Mouse (Mus musculus) retina, postnatal 1 day (tissue): ENCODE measurements around the gene Tbl2.
A peak's percentile ranks its signal among the peaks of the same experiment; 100 is the strongest.

Source experiments
- DNase-seq: peaks from one replicate; pipeline ENCODE4 v3.0.0-alpha.2; 2012

The Tbl2 gene

DNA sequence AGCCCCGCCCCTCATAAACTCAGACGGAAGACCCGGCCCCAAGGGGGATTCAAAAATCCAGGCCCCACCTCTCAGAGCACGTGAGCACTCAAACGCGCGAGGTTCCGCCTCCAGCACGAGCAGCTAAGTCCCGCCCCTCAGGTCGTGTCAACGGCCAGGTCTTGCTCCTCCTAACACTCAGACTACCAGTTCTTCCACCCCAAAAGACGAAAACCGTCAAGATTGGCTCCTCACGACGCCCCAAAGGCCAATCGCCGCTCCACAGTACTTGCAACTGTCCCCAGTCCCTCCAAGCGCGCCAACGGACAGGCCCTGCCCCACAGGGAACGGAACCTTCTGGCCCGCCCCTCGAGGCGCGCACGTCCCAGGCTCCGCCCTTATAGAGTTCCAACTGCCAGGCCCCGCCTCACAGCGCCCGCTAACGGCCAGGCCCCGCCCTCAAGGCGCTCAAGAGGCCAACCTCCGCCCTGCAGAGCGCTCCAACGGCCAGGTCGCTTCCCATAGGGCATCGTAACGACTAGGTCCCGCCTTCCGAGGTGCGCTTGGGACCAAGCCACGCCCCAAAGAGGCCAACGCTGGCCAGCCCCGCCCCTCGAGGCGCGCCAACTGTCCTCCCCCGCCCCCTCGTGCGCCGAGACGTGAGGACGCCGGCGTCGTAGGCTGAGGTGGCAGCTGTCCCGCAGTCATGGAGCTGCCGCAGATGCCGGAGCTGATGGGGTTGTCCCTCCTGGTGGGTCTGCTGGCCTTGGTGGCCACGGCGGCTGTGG lies at the start of gene Tbl2:
Gene Tbl2, plus strand, starts transcription at position 605 of the 767 bp plus-strand sequence.
- DNase-seq = peak; percentile 100

- DNase-seq = no peak
These were observed 48.5 kb upstream of the Tbl2 start for GRCm38 (mm10) chr5:135100981-135101380.

- DNase-seq = peak; percentile 41
These were observed 45.3 kb upstream of the Tbl2 start for GRCm38 (mm10) chr5:135103999-135104660.

DNA sequence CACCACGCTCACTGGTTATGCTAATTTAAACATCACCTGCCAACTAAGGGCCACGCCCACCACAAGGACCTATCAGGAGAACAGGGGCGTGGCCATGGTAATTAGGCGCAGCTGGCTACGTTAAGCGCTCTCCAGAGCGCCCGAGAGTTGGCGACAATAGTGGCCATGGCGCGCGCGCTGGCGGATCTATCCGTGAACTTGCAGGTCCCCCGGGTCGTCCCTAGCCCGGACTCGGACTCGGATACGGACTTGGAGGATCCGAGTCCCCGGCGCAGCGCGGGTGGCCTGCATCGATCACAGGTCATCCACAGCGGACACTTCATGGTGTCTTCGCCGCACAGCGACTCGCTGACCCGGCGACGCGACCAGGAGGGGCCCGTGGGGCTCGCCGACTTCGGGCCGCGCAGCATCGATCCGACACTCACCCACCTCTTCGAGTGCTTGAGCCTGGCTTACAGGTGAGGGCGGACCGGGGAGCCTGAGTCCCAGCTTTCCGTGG lies 42.6 kb upstream of the Tbl2 start:
- DNase-seq = peak; percentile 92

GRCm38 (mm10) chr5:135107521-135108501 lies 41.6 kb upstream of the Tbl2 start:
- peak; percentile 63 for DNase-seq

- no peak for DNase-seq
These were observed 40.4 kb upstream of the Tbl2 start for GRCm38 (mm10) chr5:135109017-135109416.

DNA sequence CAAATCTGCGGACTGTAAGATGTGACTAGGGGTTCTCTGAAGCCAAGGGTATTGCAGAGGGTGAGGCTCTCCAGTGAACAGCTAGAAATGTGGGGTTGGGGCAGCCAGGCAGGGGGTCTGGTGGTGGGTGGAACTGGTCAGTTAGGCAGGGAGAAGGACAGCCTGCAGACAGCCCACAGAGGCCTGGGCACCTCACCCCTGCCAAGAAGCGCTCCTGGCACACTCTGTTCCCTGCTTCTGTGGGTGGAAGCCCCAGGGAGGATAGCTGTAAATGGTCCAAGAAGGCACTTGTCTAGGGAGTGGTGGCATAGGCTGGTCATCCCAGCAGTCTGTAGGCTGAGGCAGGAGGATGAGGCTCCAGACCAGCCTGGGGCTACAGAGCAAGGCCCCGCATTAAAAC lies 40.0 kb upstream of the Tbl2 start:
- no peak for DNase-seq

GRCm38 (mm10) chr5:135109976-135110375 lies 39.5 kb upstream of the Tbl2 start:
- no peak for DNase-seq

DNA sequence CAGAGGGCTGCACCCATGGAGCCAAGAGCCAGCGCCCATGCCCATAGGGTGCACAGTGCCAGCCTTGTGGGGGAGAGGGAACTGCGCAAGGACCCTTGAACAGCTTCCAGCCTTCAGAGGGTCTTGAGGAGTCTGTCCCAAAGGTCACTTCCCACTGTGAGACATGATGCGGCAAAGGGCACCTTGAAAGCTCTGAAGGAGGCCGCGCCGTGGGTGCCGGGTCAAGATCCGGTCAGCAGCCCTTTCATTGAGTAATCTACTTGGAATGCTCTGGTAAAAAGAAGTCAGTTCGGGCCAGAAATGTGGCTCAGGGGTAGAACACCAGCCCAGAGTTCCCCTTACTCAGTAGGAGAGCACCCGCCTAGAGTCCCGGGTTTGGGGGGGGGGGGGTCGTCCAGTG lies 35.7 kb upstream of the Tbl2 start:
- no peak for DNase-seq

GRCm38 (mm10) chr5:135115241-135115640 lies 34.2 kb upstream of the Tbl2 start:
- no peak for DNase-seq

GRCm38 (mm10) chr5:135118589-135119081 lies 30.8 kb upstream of the Tbl2 start:
- DNase-seq = peak; percentile 81

DNA sequence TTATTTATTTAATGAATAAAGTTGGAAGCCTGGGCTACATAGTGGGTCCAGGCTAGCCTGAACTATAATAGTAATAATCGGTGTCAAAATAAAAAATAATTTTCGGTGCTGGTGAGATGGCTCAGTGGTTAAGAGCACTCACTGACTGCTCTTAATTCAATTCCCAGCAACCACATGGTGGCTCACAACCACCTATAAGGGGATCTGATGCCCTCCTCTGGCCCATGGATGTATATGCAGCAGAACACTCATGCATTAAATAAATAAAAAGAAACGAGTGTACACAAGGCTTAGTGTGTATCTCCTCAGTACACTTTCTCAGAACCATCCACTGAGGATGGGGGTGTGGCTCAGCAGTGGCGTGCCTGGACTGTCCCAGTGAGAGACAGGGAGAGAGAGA lies 28.7 kb upstream of the Tbl2 start:
- DNase-seq = no peak

- no peak for DNase-seq
These were observed 23.3 kb upstream of the Tbl2 start for GRCm38 (mm10) chr5:135126121-135126520.

DNA sequence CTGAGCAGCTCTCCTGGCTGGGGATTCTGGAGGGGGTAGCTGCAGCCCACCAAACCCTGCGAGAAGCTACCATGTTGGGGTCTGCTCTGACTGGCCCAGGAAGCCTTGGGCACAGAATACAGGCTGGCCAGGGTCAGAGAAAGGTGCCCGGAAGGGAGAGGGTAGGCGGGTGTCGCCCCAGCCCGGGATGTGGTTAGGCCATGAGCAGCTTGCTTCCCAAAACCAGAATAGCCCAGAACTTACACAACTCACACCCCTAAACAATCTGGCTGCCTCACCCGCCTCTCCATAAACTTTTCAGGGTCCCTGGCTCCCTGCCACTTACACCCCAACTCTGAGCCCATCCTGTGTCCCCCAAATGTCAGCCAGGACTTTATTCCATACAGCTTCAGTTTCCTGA lies 21.8 kb upstream of the Tbl2 start:
- no peak for DNase-seq

DNA sequence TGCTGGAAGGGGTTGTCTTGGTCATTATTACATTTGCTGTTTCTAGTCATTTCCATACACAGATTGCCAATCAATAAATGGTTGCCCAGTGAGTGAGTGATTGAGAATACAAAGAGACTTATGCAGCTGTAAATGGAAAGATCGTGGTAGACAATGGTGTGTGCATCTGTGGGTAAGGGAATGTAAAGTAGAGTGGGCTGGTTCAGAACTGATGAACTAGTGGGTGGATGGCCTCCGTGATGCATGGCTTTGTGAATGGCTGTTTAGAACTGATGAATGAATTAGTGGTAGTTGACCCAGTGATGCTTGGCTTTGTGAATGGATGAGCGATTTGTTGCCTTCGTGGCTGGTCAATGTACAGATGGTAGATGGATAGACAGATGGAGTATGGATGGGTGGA lies 19.7 kb upstream of the Tbl2 start:
- DNase-seq = no peak

DNA sequence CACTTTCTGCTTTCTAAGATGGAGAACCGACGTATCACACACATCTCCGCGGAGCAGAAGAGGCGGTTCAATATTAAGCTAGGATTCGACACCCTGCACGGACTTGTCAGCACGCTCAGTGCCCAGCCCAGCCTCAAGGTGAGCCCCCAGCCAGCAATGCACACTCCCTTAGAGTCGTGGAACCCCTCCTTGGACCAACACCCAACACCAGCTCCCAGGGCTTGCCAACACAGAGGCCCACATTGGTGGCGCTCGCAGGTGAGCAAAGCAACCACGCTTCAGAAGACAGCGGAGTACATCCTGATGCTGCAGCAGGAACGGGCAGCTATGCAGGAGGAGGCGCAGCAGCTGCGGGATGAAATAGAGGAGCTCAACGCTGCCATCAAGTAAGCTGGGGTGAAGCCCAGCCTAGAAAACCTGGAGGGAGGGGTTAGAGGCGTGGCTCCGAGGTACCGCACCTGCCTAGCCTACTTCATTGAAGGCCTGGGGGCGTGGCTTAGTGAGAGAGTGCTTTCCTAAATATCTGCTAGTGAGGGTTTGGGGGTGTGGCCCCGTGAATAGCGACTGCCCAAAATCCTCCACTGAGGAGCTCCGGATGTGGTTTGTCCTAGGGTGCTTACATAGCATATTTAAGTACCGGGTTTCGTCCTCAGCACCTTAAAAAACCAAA lies 15.6 kb upstream of the Tbl2 start:
- peak; percentile 55 for DNase-seq

- peak; percentile 71 for DNase-seq
These were observed 14.9 kb upstream of the Tbl2 start for GRCm38 (mm10) chr5:135134534-135134933.

- DNase-seq = no peak
These were observed 9.6 kb upstream of the Tbl2 start for GRCm38 (mm10) chr5:135139881-135140280.

DNA sequence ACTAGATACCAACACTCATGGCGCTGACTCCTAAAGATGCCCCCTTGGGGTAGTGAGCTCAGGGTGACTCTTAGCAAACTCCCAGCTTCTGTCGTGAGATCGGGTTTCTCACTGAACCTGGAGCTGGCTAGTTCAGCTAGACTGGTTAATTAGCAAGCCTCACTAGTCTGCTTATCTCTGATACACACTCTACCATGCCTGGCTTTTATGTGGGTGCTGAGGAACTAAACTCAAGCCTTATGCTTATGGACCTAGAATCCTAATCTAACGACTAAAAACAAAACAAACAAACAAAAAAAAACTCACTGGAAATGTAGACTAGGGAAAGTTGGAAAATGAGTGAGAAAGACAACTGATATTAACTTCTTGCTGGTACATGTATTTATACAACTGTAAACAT lies 5.0 kb upstream of the Tbl2 start:
- DNase-seq = no peak

DNA sequence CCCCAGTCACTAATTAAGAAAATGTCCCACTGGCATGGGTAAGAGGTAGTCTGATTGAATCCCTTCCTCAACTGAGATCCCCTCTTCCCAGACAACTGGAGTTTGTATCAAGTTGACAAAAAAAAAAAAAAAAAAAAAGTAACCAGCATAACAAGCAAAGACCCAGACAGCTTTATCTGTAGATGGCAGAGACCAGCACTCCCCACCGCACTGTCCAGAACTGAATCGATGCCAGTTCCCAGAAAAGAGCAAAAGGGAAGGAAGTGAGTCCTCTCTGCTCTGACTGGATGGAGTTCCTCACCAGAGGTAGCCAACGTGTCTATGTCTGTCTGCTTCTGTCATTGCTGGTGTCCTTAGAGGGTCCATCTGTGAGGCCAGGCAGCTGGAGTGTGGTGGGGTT lies 3.9 kb upstream of the Tbl2 start:
- DNase-seq = no peak

DNA sequence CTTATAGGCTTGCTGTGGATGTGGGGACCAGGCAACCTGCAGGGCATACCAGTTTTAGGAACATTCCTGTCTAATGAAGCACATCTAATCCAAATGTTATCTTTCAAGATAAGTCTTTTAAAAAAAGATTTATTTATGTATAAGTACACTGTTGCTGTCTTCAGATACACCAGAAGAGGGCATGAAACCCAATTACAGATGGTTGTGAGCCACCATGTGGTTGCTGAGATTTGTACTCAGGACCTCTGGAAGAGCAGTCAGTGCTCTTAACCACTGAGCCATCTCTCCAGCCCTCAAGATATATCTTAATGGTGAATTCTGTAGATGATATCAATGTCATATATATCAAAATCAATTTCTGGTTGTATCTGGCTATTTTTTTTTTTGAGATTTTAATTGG lies 3.5 kb upstream of the Tbl2 start:
- DNase-seq = no peak

- DNase-seq = no peak
These were observed 773 bp upstream of the Tbl2 start for GRCm38 (mm10) chr5:135148715-135149052.

- DNase-seq = no peak
These were observed 342 bp downstream of the Tbl2 start for GRCm38 (mm10) chr5:135149820-135150178.
